Mouse (Mus musculus): ENCODE results near the gene Cilp2.

Cilp2 gene

GRCm38 (mm10) chr8:69870003-69870765 lies 17.3 kb downstream of the Cilp2 start:
- no peak for DNase-seq

GRCm38 (mm10) chr8:69867696-69868326 lies 19.7 kb downstream of the Cilp2 start:
- DNase-seq: peak in 1 of 2 experiments; percentile 55

GRCm38 (mm10) chr8:69864180-69864579 lies 23.3 kb downstream of the Cilp2 start:
- no peak for DNase-seq

GRCm38 (mm10) chr8:69863387-69864020 lies 24.0 kb downstream of the Cilp2 start:
- DNase-seq: no peak

- no peak for DNase-seq
Observed at GRCm38 (mm10) chr8:69861251-69861650, 26.2 kb downstream of the Cilp2 start.

GRCm38 (mm10) chr8:69860807-69861206 lies 26.7 kb downstream of the Cilp2 start:
- DNase-seq: no peak

- DNase-seq: peak in 1 of 2 experiments; percentile 8
Observed at GRCm38 (mm10) chr8:69853869-69854268, 33.6 kb downstream of the Cilp2 start.

GRCm38 (mm10) chr8:69850926-69851506 lies 36.5 kb downstream of the Cilp2 start:
- no peak for DNase-seq

GRCm38 (mm10) chr8:69849899-69850298 lies 37.6 kb downstream of the Cilp2 start:
- DNase-seq: peak in 1 of 2 experiments; percentile 7

GRCm38 (mm10) chr8:69848951-69849350 lies 38.5 kb downstream of the Cilp2 start:
- no peak for DNase-seq

GRCm38 (mm10) chr8:69847167-69848065 lies 40.1 kb downstream of the Cilp2 start:
- DNase-seq: no peak

- peak; percentile 67 to 84 for DNase-seq
Observed at GRCm38 (mm10) chr8:69837057-69837682, 50.3 kb downstream of the Cilp2 start.

- DNase-seq: peak; percentile 78 to 89
Observed at GRCm38 (mm10) chr8:69832298-69832853, 55.1 kb downstream of the Cilp2 start, which contains the start of gene Pbx4. Gene Pbx4 (plus strand): TSS chr8:69832491.

Data from kidney, postnatal 25 days (tissue).